Mouse (Mus musculus) kidney, postnatal 0 days (tissue): Measurements from ENCODE around the gene Gm10486. TPM values are rescaled to one million over a fixed set of nuclear protein-coding genes. Genes with fewer than 3 reads are reported as not detected.
"Not testable (repeated sequence)": the region's sequence is repeated elsewhere in the genome, so short reads cannot be mapped to it uniquely, and the experiment has no call there.

ENCODE experiments used
- ATAC-seq: fragments of 200-750 bp; cut with Nextera tagmentation; replicated peaks from 2 replicates; pipeline ENCODE4 v1.8.0; 2017; ENCODE audit warnings: low read depth, moderate number of reproducible peaks, moderate TSS enrichment, moderate library complexity; ENCODE audit not compliant: low FRiP score
- DNase-seq: peaks from one replicate; pipeline ENCODE4 v3.0.0-alpha.2; 2016; ENCODE audit warnings: low spot score
- H3K27ac ChIP-seq: fragments of 300-500 bp; sonication (generic); 2 replicates; pipeline ENCODE4 v1.5.1; 2014; ENCODE audit warnings: mild to moderate bottlenecking
- H3K27me3 ChIP-seq: fragments of 300-500 bp; sonication (generic); 2 replicates; pipeline ENCODE4 v1.6.1; 2014; ENCODE audit warnings: low read length, mixed read lengths; ENCODE audit not compliant: insufficient read depth
- H3K36me3 ChIP-seq: fragments of 300-500 bp; sonication (generic); 2 replicates; pipeline ENCODE4 v1.6.1; 2014; ENCODE audit warnings: low read length, mixed read lengths; ENCODE audit not compliant: insufficient read depth
- H3K4me1 ChIP-seq: fragments of 300-500 bp; sonication (generic); replicated peaks from 2 replicates; pipeline ENCODE4 v1.6.1; 2014; ENCODE audit warnings: antibody characterized with exemption, low read length, mixed read lengths; ENCODE audit not compliant: insufficient read depth
- H3K4me2 ChIP-seq: fragments of 300-500 bp; sonication (generic); 2 replicates; pipeline ENCODE4 v1.6.1; 2014; ENCODE audit warnings: mild to moderate bottlenecking, low read length, moderate library complexity, mixed read lengths
- H3K4me3 ChIP-seq: fragments of 300-500 bp; sonication (generic); replicated peaks from 2 replicates; pipeline ENCODE4 v1.5.1; 2014; ENCODE audit warnings: low read depth, low read length
- H3K9ac ChIP-seq: fragments of 300-500 bp; sonication (generic); 2 replicates; pipeline ENCODE4 v1.6.1; 2014; ENCODE audit warnings: low read depth, low read length
- H3K9me3 ChIP-seq: fragments of 300-500 bp; sonication (generic); replicated peaks from 2 replicates; pipeline ENCODE4 v1.6.1; 2016; ENCODE audit warnings: low read length, inconsistent platforms, mixed read lengths
- WGBS: fragments of 180-500 bp; shearing (Covaris S2); extraction: QIAGEN DNeasy Blood & Tissue Kit; methylation state at CpG from one replicate; pipeline ENCODE4 v1.1.7; 2014; 5-methylcytosine and 5-hydroxymethylcytosine counted together
- polyA plus RNA-seq: library from polyadenylated mRNA; unstranded; fragments of >200 nt; fragmentation: Nextera tagmentation; extraction: Ambion mirVana; gene quantifications from 2 replicates; pipeline ENCODE4 v1.2.1, GENCODE M21; 2015

The Gm10486 gene
- polyA plus RNA-seq = not detected in 2 replicates

- not testable (repeated sequence) for H3K27me3 ChIP-seq, H3K4me2 ChIP-seq, H3K4me1 ChIP-seq, H3K9me3 ChIP-seq, H3K9ac ChIP-seq, H3K36me3 ChIP-seq, DNase-seq, ATAC-seq, H3K4me3 ChIP-seq, H3K27ac ChIP-seq
- WGBS = no CpG with 5 or more reads among the region's 6 CpGs
These were observed at the start of gene Gm10486 for GRCm38 (mm10) chrX:35067084-35067483. Gm10486 (plus strand) TSS chrX:35067384.
